Comparison of ENCODE assay signal across 8 mouse cellular contexts in genomic region chr6:145863065-145863971, GRCm38 (mm10). TPM values are rescaled to one million over a fixed set of nuclear protein-coding genes. Genes with fewer than 3 reads are reported as not detected.
DNase-seq lines count a peak whose midpoint lies in the region; ATAC-seq lines count a peak whose summit lies in the region.

No protein-coding gene starts in this region.

- H3K9me3 ChIP-seq in megakaryocyte, embryonic 14.5 days: 0 out of 2 replicates have a peak, but pooled peaks cover 6% of the 10 kb centered on the region
- H3K9me3 ChIP-seq in intestine, embryonic 15.5 days: no peaks in the 10 kb centered on the region

- under 1% methylated on average over 105 of the region's 105 CpGs for WGBS in intestine, embryonic 15.5 days

- ATAC-seq in megakaryocyte, adult 5-6 weeks (ENCODE audit: poor library complexity, severe bottlenecking): no peak
- peak; percentile 69 for ATAC-seq in intestine, embryonic 15.5 days

- peak overlapping the region; percentile 42 for H3K9ac ChIP-seq in intestine, embryonic 15.5 days

- peaks cover 91% of the 10 kb centered on the region for H3K4me1 ChIP-seq in megakaryocyte, embryonic 14.5 days
- H3K4me1 ChIP-seq in intestine, embryonic 15.5 days (replicated peaks): peaks cover 24% of the 10 kb centered on the region

- peak overlapping the region; percentile 97 for H3K4me3 ChIP-seq in megakaryocyte, embryonic 14.5 days (replicated peaks)
- peak overlapping the region; percentile 59 for H3K4me3 ChIP-seq in intestine, embryonic 15.5 days (replicated peaks)

- intact Hi-C loops in left cerebral cortex, postnatal 14 days (cut with DNase I): loop anchor here (5.0 kb wide), 1 partner anchor 409 kb away; no protein-coding TSS in a partner anchor

- H3K27ac ChIP-seq in intestine, embryonic 15.5 days: no peak overlapping the region

- peak overlapping the region; percentile 99 for H3K4me2 ChIP-seq in intestine, embryonic 15.5 days (replicated peaks)

- H3K27me3 ChIP-seq in megakaryocyte, embryonic 14.5 days (replicated peaks): peaks cover 58% of the 10 kb centered on the region
- peaks cover 48% of the 10 kb centered on the region for H3K27me3 ChIP-seq in intestine, embryonic 15.5 days (replicated peaks)

- DNase-seq in embryo, embryonic 10 days (ENCODE audit: low spot score): peak; percentile 80
- peak; percentile 79 for DNase-seq in gastrocnemius, postnatal 25 days
- DNase-seq in left cerebral cortex, postnatal 14 days (ENCODE audit: low spot score in 2 of 2): peak; percentile 81 to 90
- peak; percentile 75 for DNase-seq in mesoderm, embryonic 11.5 days (ENCODE audit: low read depth, low spot score)
- peak; percentile 69 for DNase-seq in right cerebral cortex, postnatal 4 days

- peaks cover 7% of the 10 kb centered on the region for H3K36me3 ChIP-seq in megakaryocyte, embryonic 14.5 days (replicated peaks; ENCODE audit: low read length)
- no peaks in the 10 kb centered on the region for H3K36me3 ChIP-seq in intestine, embryonic 15.5 days

RNA-seq across cellular contexts. Expression of gene Bhlhe41, which starts 2.0 kb away (rescaled TPM):
- polyA plus RNA-seq in megakaryocyte, embryonic 14.5 days (2012; ENCODE audit: insufficient read depth, low replicate concordance): 4.1 and 8.5 TPM in 2 replicates
- 0.02 TPM in 1 of 2 replicates, not detected in the other for total RNA-seq in megakaryocyte, adult 5-6 weeks (2015)
- total RNA-seq in megakaryocyte, adult 5-6 weeks (2017): not detected in 2 replicates
- total RNA-seq in gastrocnemius, postnatal 25 days (2021): 10 to 100 TPM; 21.1 to 40.6 TPM
- 0.82 and 1.3 TPM in 2 replicates for polyA plus RNA-seq in intestine, embryonic 15.5 days (2015; fragmentation: Nextera tagmentation; extraction: Ambion mirVana)
- 10 to 100 TPM; 12.4 to 15.2 TPM for total RNA-seq in left cerebral cortex, postnatal 14 days (2021)

Comparison
In these comparisons a context has a peak if more than half of its experiments do, and no peak if none do; other contexts are left out.
1. RNA of gene Bhlhe41, which starts 2.0 kb away (total RNA-seq): 21.1 to 40.6 TPM in gastrocnemius, postnatal 25 days and 12.4 to 15.2 TPM in left cerebral cortex, postnatal 14 days; 0.02 TPM in megakaryocyte, adult 5-6 weeks; every median in the first group is over 10 times any median in the second.
2. Peak in every context shown above with its lines, with median percentiles within 50 percentile points of each other: DNase-seq.